Mouse (Mus musculus) intestine, embryonic 14.5 days (tissue): ENCODE results near the gene Krtap4-1. TPM values are rescaled to one million over a fixed set of nuclear protein-coding genes. Genes with fewer than 3 reads are reported as not detected.
"Not testable (repeated sequence)": the region's sequence is repeated elsewhere in the genome, so short reads cannot be mapped to it uniquely, and the experiment has no call there.

Experiments used
- ATAC-seq: fragments of 200-750 bp; cut with Nextera tagmentation; replicated peaks from 2 replicates; pipeline ENCODE4 v1.8.0; 2017; ENCODE audit warnings: low read depth, moderate number of reproducible peaks, moderate TSS enrichment, moderate library complexity; ENCODE audit not compliant: low FRiP score, low TSS enrichment
- DNase-seq: peaks from one replicate; pipeline ENCODE4 v3.0.0-alpha.2; 2018; ENCODE audit warnings: low spot score
- H3K27ac ChIP-seq: fragments of 300-500 bp; sonication (generic); 2 replicates; pipeline ENCODE4 v1.5.1; 2014; ENCODE audit warnings: low read depth, mild to moderate bottlenecking, control low read depth
- H3K27me3 ChIP-seq: fragments of 300-500 bp; sonication (generic); replicated peaks from 2 replicates; pipeline ENCODE4 v1.6.1; 2014; ENCODE audit warnings: low read length, control low read depth; ENCODE audit not compliant: control insufficient read depth, insufficient read depth
- H3K36me3 ChIP-seq: fragments of 300-500 bp; sonication (generic); 2 replicates; pipeline ENCODE4 v1.6.1; 2014; ENCODE audit warnings: low read length, control low read depth; ENCODE audit not compliant: control insufficient read depth, insufficient read depth
- H3K4me1 ChIP-seq: fragments of 300-500 bp; sonication (generic); replicated peaks from 2 replicates; pipeline ENCODE4 v1.6.1; 2014; ENCODE audit warnings: low read length, control low read depth, mixed read lengths; ENCODE audit not compliant: control insufficient read depth, insufficient read depth
- H3K4me2 ChIP-seq: fragments of 300-500 bp; sonication (generic); 2 replicates; pipeline ENCODE4 v1.6.1; 2014; ENCODE audit warnings: low read length
- H3K4me3 ChIP-seq: fragments of 300-500 bp; sonication (generic); 2 replicates; pipeline ENCODE4 v1.5.1; 2014; ENCODE audit warnings: low read depth, low read length, control low read depth, mixed read lengths
- H3K9ac ChIP-seq: fragments of 300-500 bp; sonication (generic); 2 replicates; pipeline ENCODE4 v1.6.1; 2014; ENCODE audit warnings: mild to moderate bottlenecking, low read length
- H3K9me3 ChIP-seq: fragments of 300-500 bp; sonication (generic); 2 replicates; pipeline ENCODE4 v1.6.1; 2016; ENCODE audit warnings: low read length, control low read depth; ENCODE audit not compliant: control insufficient read depth
- WGBS: fragments of 180-500 bp; shearing (Covaris S2); extraction: QIAGEN DNeasy Blood & Tissue Kit; methylation state at CpG from one replicate; pipeline ENCODE4 v1.1.7; 2014; 5-methylcytosine and 5-hydroxymethylcytosine counted together
- polyA plus RNA-seq: library from polyadenylated mRNA; unstranded; fragments of >200 nt; fragmentation: Nextera tagmentation; extraction: Ambion mirVana; gene quantifications from 2 replicates; pipeline ENCODE4 v1.2.1, GENCODE M21; 2014

The Krtap4-1 gene
- polyA plus RNA-seq = not detected in 2 replicates

GRCm38 (mm10) chr11:99628138-99628537, at the start of gene Krtap4-1:
Gene Krtap4-1, minus strand, starts transcription at chr11:99628238.
- Histone ChIP-seq H3K9me3 (no peaks in the 10 kb centered on the region), H3K36me3 (no peaks in the 10 kb centered on the region), H3K27ac (no peak within 1 kb of the TSS), H3K4me2 (no peak within 1 kb of the TSS), H3K4me3 (no peak within 1 kb of the TSS), H3K9ac (no peak within 1 kb of the TSS), H3K27me3 (no peaks in the 10 kb centered on the region), H3K4me1 (no peaks in the 10 kb centered on the region)
- 81% methylated on average over 4 of the region's 4 CpGs for WGBS
- ATAC-seq (no peak), DNase-seq (no peak)

- H3K4me3 ChIP-seq = no peak within 1 kb of the TSS
- no peaks in the 10 kb centered on the region for H3K4me1 ChIP-seq
- H3K27me3 ChIP-seq = no peaks in the 10 kb centered on the region
- no peaks in the 10 kb centered on the region for H3K9me3 ChIP-seq
- H3K4me2 ChIP-seq = no peak within 1 kb of the TSS
- no peak within 1 kb of the TSS for H3K9ac ChIP-seq
- no peaks in the 10 kb centered on the region for H3K36me3 ChIP-seq
- DNase-seq = no peak
- H3K27ac ChIP-seq = no peak within 1 kb of the TSS
- no peak for ATAC-seq
Measured at GRCm38 (mm10) chr11:99665860-99666259, 37.8 kb upstream of the Krtap4-1 start, which contains the start of gene Krtap4-6. Gene Krtap4-6, minus strand, starts transcription at chr11:99665960.

GRCm38 (mm10) chr11:99662802-99663201, 34.8 kb upstream of the Krtap4-1 start:
- H3K4me3 ChIP-seq = no peak overlapping the region
- no peaks in the 10 kb centered on the region for H3K36me3 ChIP-seq
- no peak overlapping the region for H3K27ac ChIP-seq
- H3K27me3 ChIP-seq = no peaks in the 10 kb centered on the region
- H3K9ac ChIP-seq = no peak overlapping the region
- ATAC-seq = no peak
- WGBS = 85% methylated on average over 10 of the region's 10 CpGs
- no peak for DNase-seq
- no peaks in the 10 kb centered on the region for H3K9me3 ChIP-seq
- H3K4me2 ChIP-seq = no peak overlapping the region
- no peaks in the 10 kb centered on the region for H3K4me1 ChIP-seq

GRCm38 (mm10) chr11:99659256-99659655, 31.2 kb upstream of the Krtap4-1 start:
- no peaks in the 10 kb centered on the region for H3K27me3 ChIP-seq
- no peak for DNase-seq
- WGBS = 80% methylated on average over 4 of the region's 4 CpGs

GRCm38 (mm10) chr11:99658467-99659010, 30.5 kb upstream of the Krtap4-1 start, which contains the start of gene Gm11563:
Gene Gm11563, minus strand, starts transcription at chr11:99658960.
- H3K27me3 ChIP-seq, H3K4me1 ChIP-seq, DNase-seq, H3K9me3 ChIP-seq, H3K27ac ChIP-seq, H3K36me3 ChIP-seq, H3K4me2 ChIP-seq, H3K4me3 ChIP-seq, H3K9ac ChIP-seq, ATAC-seq: not testable (repeated sequence)
- 58% methylated on average over 10 of the region's 10 CpGs for WGBS

More at GRCm38 (mm10) chr11:99659256-99659655, 31.2 kb upstream of the Krtap4-1 start:
- H3K4me2 ChIP-seq = no peak overlapping the region
- H3K36me3 ChIP-seq = no peaks in the 10 kb centered on the region
- H3K4me3 ChIP-seq = no peak overlapping the region
- H3K27ac ChIP-seq = no peak overlapping the region
- no peak overlapping the region for H3K9ac ChIP-seq
- H3K4me1 ChIP-seq = no peaks in the 10 kb centered on the region
- no peaks in the 10 kb centered on the region for H3K9me3 ChIP-seq
- ATAC-seq = no peak

- H3K36me3 ChIP-seq = no peaks in the 10 kb centered on the region
- no peak for ATAC-seq
- H3K27ac ChIP-seq = no peak overlapping the region
- no peak overlapping the region for H3K4me3 ChIP-seq
- H3K4me1 ChIP-seq = no peaks in the 10 kb centered on the region
- no peak overlapping the region for H3K4me2 ChIP-seq
- H3K27me3 ChIP-seq = no peaks in the 10 kb centered on the region
- no peak overlapping the region for H3K9ac ChIP-seq
- H3K9me3 ChIP-seq = no peaks in the 10 kb centered on the region
- DNase-seq = no peak
- 41% methylated on average over 5 of the region's 5 CpGs for WGBS
Measured at GRCm38 (mm10) chr11:99657051-99657450, 29.0 kb upstream of the Krtap4-1 start.

- Histone ChIP-seq H3K36me3 (no peaks in the 10 kb centered on the region), H3K4me2 (no peak within 1 kb of the TSS), H3K9me3 (no peaks in the 10 kb centered on the region), H3K9ac (no peak within 1 kb of the TSS), H3K4me1 (no peaks in the 10 kb centered on the region), H3K4me3 (no peak within 1 kb of the TSS), H3K27me3 (no peaks in the 10 kb centered on the region), H3K27ac (no peak within 1 kb of the TSS)
- ATAC-seq (no peak), DNase-seq (no peak)
- WGBS = 84% methylated on average over 2 of the region's 2 CpGs
Measured at GRCm38 (mm10) chr11:99650136-99650535, 22.1 kb upstream of the Krtap4-1 start, which contains the start of gene Gm11555. Gene Gm11555, minus strand, starts transcription at chr11:99650236.

- WGBS = 86% methylated on average over 15 of the region's 15 CpGs
- H3K4me2 ChIP-seq = no peak overlapping the region
- no peak overlapping the region for H3K9ac ChIP-seq
- no peak overlapping the region for H3K4me3 ChIP-seq
- H3K9me3 ChIP-seq = no peaks in the 10 kb centered on the region
- DNase-seq (no peak), ATAC-seq (no peak)
- H3K4me1 ChIP-seq = no peaks in the 10 kb centered on the region
- H3K36me3 ChIP-seq = no peaks in the 10 kb centered on the region
- no peaks in the 10 kb centered on the region for H3K27me3 ChIP-seq
- H3K27ac ChIP-seq = no peak overlapping the region
Measured at GRCm38 (mm10) chr11:99646444-99646843, 18.4 kb upstream of the Krtap4-1 start.

- ATAC-seq = no peak
- H3K4me3 ChIP-seq = no peak overlapping the region
- no peak overlapping the region for H3K9ac ChIP-seq
- WGBS = 74% methylated on average over 3 of the region's 3 CpGs
- no peak for DNase-seq
- H3K27me3 ChIP-seq = no peaks in the 10 kb centered on the region
- H3K4me2 ChIP-seq = no peak overlapping the region
- H3K36me3 ChIP-seq = no peaks in the 10 kb centered on the region
- H3K4me1 ChIP-seq = no peaks in the 10 kb centered on the region
- H3K9me3 ChIP-seq = no peaks in the 10 kb centered on the region
- no peak overlapping the region for H3K27ac ChIP-seq
Measured at GRCm38 (mm10) chr11:99644351-99644750, 16.3 kb upstream of the Krtap4-1 start.
